Mouse (Mus musculus): ENCODE results near the gene Adam23.
"Not testable (repeated sequence)": the region's sequence is repeated elsewhere in the genome, so short reads cannot be mapped to it uniquely, and the experiment has no call there.

The Adam23 gene

GRCm38 (mm10) chr1:63576803-63577202 is 131.1 kb downstream of the Adam23 start:
- DNase-seq (ENCODE audit: low spot score in 2 of 2) = no peak

GRCm38 (mm10) chr1:63579153-63579552 is 133.5 kb downstream of the Adam23 start:
- no peak for DNase-seq (ENCODE audit: low spot score in 2 of 2)

- no peak for DNase-seq (ENCODE audit: low spot score in 2 of 2)
These were observed 141.2 kb downstream of the Adam23 start for GRCm38 (mm10) chr1:63586869-63587268.

- no peak for DNase-seq (ENCODE audit: low spot score in 2 of 2)
These were observed 158.3 kb downstream of the Adam23 start for GRCm38 (mm10) chr1:63603870-63604500.

- DNase-seq (ENCODE audit: low spot score in 2 of 2) = no peak
These were observed 163.9 kb downstream of the Adam23 start for GRCm38 (mm10) chr1:63609613-63610012.

- DNase-seq (ENCODE audit: low spot score in 2 of 2) = no peak
These were observed 168.9 kb downstream of the Adam23 start for GRCm38 (mm10) chr1:63614594-63614993.

- DNase-seq (ENCODE audit: low spot score in 2 of 2) = no peak
These were observed 170.0 kb downstream of the Adam23 start, which contains the start of gene Gm39653 for GRCm38 (mm10) chr1:63615668-63616067. Gene Gm39653, plus strand, starts transcription at chr1:63615968.

- DNase-seq (ENCODE audit: low spot score in 2 of 2) = no peak
These were observed 182.5 kb downstream of the Adam23 start for GRCm38 (mm10) chr1:63628211-63628610.

- DNase-seq (ENCODE audit: low spot score in 2 of 2) = not testable (repeated sequence)
These were observed 184.7 kb downstream of the Adam23 start for GRCm38 (mm10) chr1:63630390-63630789.

- DNase-seq (ENCODE audit: low spot score in 2 of 2) = no peak
These were observed 194.2 kb downstream of the Adam23 start for GRCm38 (mm10) chr1:63639921-63640320.
